Mouse (Mus musculus) forebrain, embryonic 10.5 days (tissue): Measurements from ENCODE around the gene Bnipl. TPM values are rescaled to one million over a fixed set of nuclear protein-coding genes. Genes with fewer than 3 reads are reported as not detected.
A peak's percentile ranks its signal among the peaks of the same experiment; 100 is the strongest.

ENCODE experiments used
- DNase-seq: peaks from one replicate; pipeline ENCODE4 v3.0.0-alpha.2; 2017; ENCODE audit warnings: low spot score; ENCODE audit errors: extremely low spot score
- H3K27ac ChIP-seq: fragments of 300-500 bp; sonication (generic); 2 replicates; pipeline ENCODE4 v1.5.1; 2016; ENCODE audit warnings: mild to moderate bottlenecking
- H3K27me3 ChIP-seq: fragments of 300-500 bp; sonication (generic); 2 replicates; pipeline ENCODE4 v1.6.1; 2016; ENCODE audit warnings: mild to moderate bottlenecking; ENCODE audit not compliant: poor library complexity, severe bottlenecking
- H3K36me3 ChIP-seq: fragments of 300-500 bp; sonication (generic); replicated peaks from 2 replicates; pipeline ENCODE4 v1.6.1; 2016; ENCODE audit warnings: mild to moderate bottlenecking, moderate library complexity
- H3K4me1 ChIP-seq: fragments of 300-500 bp; sonication (generic); 2 replicates; pipeline ENCODE4 v1.6.1; 2016
- H3K4me3 ChIP-seq: fragments of 300-500 bp; sonication (generic); 2 replicates; pipeline ENCODE4 v1.5.1; 2016; ENCODE audit warnings: mild to moderate bottlenecking, moderate library complexity
- H3K9me3 ChIP-seq: fragments of 300-500 bp; sonication (generic); 2 replicates; pipeline ENCODE4 v1.6.1; 2016; ENCODE audit warnings: mild to moderate bottlenecking, moderate library complexity
- WGBS: fragments of 180-500 bp; shearing (Covaris S2); methylation state at CpG from one replicate; pipeline ENCODE4 v1.1.7; 2016; 5-methylcytosine and 5-hydroxymethylcytosine counted together
- polyA plus RNA-seq: library from polyadenylated mRNA; unstranded; fragments of >200 nt; fragmentation: Nextera tagmentation; extraction: Ambion mirVana; gene quantifications from 2 replicates; pipeline ENCODE4 v1.2.1, GENCODE M21; 2016

The Bnipl gene
- 0.38 and 0.42 TPM in 2 replicates for polyA plus RNA-seq

DNA sequence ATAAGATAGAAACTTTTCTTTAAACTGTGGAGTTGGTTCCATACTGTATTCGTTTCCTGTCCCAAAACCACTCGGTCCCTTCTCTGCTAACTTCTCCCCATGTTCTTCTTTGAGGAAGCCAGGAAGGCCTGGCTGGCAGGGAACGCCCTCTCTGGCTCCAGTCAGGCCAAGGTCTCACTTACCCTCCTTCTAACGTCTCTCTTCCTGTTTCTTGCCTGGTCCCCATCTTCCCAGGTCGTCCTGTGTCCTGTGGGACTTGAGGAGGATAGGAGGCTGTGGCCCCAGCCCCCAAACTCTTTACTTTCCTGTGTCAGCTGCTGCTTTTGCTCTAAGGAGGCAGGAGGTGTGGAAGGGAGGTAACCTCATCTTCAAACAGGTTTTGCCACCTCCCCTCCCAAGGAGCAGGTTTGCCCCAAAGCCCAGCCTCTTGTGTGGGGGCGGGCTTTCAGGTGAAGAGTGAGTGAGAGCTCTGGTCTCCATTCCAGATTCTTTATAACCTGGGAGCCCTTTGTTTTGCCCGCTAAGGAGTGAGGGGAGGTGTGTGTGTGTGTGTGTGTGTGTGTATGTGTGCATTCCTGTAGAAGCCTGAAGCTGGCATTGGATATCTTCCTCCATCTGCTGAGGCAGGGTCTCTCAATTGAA is at the start of gene Bnipl:
Gene Bnipl (minus strand): TSS at position 411 of the 642 bp plus-strand sequence.
- 65% methylated on average over 7 of the region's 7 CpGs for WGBS
- H3K27me3 ChIP-seq = no peaks in the 10 kb centered on the region
- no peaks in the 10 kb centered on the region for H3K4me1 ChIP-seq
- peaks cover 35% of the 10 kb centered on the region for H3K36me3 ChIP-seq
- H3K27ac ChIP-seq = no peak within 1 kb of the TSS
- no peak within 1 kb of the TSS for H3K4me3 ChIP-seq
- DNase-seq = no peak
- H3K9me3 ChIP-seq = no peaks in the 10 kb centered on the region

DNA sequence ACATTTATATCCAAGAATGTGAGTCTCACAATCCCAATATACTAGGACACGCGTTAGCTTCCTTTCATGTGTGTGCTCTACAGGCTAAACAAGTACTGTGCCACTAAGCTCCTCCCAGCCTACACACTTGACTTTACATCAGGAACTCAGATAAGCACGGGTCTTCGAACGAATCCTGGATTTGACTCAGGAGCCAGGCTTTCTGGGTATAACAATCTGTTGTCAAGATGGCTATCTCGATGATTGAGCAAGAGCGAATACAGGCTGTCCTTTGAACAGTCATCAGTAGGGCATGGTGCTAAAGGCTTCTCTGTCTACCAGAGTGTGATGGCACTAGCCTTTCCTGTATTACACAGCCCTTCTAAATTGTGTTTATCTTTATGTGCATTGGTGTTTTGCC is 47.0 kb upstream of the Bnipl start:
- no peaks in the 10 kb centered on the region for H3K27me3 ChIP-seq
- no peak overlapping the region for H3K4me3 ChIP-seq
- 95% methylated on average over 7 of the region's 7 CpGs for WGBS
- H3K36me3 ChIP-seq = peaks cover 50% of the 10 kb centered on the region
- no peak overlapping the region for H3K27ac ChIP-seq
- H3K9me3 ChIP-seq = 0 out of 2 replicates have a peak, but pooled peaks cover 3% of the 10 kb centered on the region
- DNase-seq = no peak
- peaks cover 10% of the 10 kb centered on the region for H3K4me1 ChIP-seq

DNA sequence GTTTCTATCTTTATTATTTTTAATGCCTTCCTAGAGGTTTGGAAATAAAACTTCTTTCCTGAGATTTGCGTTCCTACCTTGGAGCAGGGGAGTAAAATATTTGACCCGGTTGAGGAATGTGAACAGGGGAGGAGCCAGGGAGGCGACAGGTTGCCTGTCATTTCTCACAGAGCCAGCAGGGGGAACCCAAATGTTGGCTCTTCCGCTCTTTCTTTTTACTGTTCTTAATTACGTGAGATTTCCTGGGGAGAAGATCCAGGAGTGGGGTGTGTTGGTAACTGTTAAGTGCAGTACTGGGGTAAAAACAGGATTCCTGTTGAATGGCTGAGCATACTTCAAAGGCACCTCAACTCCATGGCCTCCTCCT is 45.1 kb upstream of the Bnipl start:
- 0 out of 2 replicates have a peak, but pooled peaks cover 3% of the 10 kb centered on the region for H3K9me3 ChIP-seq
- peak; percentile 46 for DNase-seq
- peaks cover 63% of the 10 kb centered on the region for H3K36me3 ChIP-seq
- peak overlapping the region; percentile 3; the same call in 1 of the 2 replicates for H3K27ac ChIP-seq
- no peaks in the 10 kb centered on the region for H3K27me3 ChIP-seq
- 14% methylated on average over 5 of the region's 5 CpGs for WGBS
- peaks cover 6% of the 10 kb centered on the region; the same call in 1 of the 2 replicates for H3K4me1 ChIP-seq
- no peak overlapping the region for H3K4me3 ChIP-seq

DNA sequence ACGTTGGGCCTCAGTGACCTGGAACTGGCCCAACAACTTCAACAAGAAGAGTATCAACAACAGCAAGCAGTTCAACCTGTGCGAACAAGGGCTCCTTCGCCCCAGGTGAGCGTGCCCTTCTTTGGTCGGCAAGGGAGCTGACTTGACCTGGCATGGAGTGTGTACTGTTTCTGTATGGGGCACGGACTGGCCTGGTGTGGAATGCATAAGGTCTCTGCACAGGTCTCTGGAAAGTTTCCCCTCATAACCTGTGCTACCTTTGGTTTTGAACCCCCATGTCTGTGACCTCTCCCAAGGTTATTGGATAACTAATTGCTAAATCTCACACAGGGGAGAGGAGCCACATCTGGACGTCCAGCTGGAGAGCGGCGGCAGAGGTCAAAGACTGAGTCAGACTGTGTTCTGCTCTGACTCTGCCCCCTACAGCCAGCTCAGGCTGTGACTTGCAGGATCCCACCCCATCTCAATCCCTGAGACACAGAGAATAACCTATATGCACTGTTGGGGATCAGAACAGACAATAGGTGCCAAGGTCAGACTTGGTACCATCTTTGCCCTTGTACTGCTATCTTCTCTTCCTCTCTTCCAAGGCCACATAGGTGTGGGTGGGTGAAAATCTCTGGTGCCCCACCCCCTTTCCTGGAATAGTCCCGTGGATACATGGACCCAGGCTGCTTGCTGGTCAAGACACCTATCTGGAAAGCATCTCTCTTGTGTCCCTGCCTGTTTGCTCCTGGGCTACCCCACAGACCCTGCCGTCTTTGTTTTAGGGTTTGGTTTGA is 44.5 kb upstream of the Bnipl start:
- 84% methylated on average over 11 of the region's 11 CpGs for WGBS
- no peak for DNase-seq
- Histone ChIP-seq H3K9me3 (0 out of 2 replicates have a peak, but pooled peaks cover 3% of the 10 kb centered on the region), H3K4me1 (peaks cover 6% of the 10 kb centered on the region; the same call in 1 of the 2 replicates), H3K27ac (no peak overlapping the region), H3K36me3 (peaks cover 69% of the 10 kb centered on the region), H3K4me3 (no peak overlapping the region), H3K27me3 (no peaks in the 10 kb centered on the region)

DNA sequence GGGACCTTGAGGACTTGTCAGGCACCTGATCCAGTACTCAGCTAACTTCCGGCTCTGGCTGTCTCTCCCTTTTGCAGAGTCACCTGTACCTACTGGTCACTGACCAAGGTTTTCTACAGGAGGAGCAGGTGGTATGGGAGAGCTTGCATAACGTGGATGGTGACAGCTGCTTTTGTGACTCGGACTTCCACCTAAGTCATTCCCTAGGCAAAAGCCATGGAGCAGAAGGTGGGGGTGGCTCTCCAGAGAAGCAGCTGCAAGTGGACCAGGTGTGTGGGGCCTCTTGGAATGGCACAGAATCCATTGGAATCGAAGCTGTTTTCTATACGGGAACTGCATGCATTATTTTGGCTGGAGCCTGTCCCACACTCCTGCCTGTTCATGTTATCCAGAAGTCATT is 43.7 kb upstream of the Bnipl start:
- Histone ChIP-seq H3K27ac (no peak overlapping the region), H3K4me3 (no peak overlapping the region), H3K9me3 (0 out of 2 replicates have a peak, but pooled peaks cover 3% of the 10 kb centered on the region), H3K4me1 (peaks cover 6% of the 10 kb centered on the region; the same call in 1 of the 2 replicates), H3K36me3 (peaks cover 77% of the 10 kb centered on the region), H3K27me3 (no peaks in the 10 kb centered on the region)
- 89% methylated on average over 5 of the region's 5 CpGs for WGBS
- DNase-seq = no peak

DNA sequence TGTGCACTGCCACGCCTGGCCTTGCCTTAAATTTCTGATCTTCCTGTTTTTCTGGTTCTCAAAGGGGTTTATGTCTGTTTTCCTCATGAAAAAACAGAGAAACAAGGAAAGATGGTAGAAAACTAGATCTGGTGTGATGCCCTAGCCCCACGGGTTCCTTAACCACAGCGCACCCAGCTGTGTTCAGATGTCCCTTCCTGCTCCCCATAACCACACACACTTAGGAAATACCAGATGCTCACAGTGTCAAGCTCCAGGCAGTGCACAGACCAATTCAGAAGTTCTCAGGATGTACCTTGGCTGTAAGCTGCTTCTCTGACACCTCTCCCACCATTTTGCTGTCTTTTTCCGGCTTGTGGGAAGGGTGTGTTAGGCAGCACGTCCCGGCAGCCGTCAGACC is 43.3 kb upstream of the Bnipl start:
- Histone ChIP-seq H3K4me3 (no peak overlapping the region), H3K27me3 (no peaks in the 10 kb centered on the region), H3K27ac (no peak overlapping the region), H3K36me3 (peaks cover 81% of the 10 kb centered on the region), H3K9me3 (0 out of 2 replicates have a peak, but pooled peaks cover 3% of the 10 kb centered on the region), H3K4me1 (peaks cover 6% of the 10 kb centered on the region; the same call in 1 of the 2 replicates)
- no peak for DNase-seq
- WGBS = 91% methylated on average over 7 of the region's 7 CpGs

DNA sequence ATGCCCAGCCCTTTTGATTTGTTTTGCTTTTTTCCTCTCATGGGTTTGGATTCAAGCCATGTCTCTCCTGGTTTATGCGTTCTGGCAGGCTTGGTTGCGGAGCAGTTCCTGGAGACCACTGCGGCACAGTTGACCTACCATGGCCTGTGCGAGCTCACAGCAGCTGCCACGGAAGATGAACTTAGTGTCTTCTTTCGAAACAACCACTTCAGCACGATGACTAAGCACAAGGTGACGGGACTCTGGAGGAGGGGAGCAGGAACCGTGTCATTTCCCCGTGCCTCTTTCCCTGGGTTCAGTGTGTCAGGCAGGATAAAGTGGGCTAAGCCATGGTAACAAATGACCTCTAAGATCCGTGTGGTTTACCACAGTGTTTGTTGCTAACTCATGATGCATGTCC is 42.5 kb upstream of the Bnipl start:
- Histone ChIP-seq H3K36me3 (peaks cover 85% of the 10 kb centered on the region), H3K4me3 (no peak overlapping the region), H3K27ac (no peak overlapping the region), H3K4me1 (peaks cover 6% of the 10 kb centered on the region; the same call in 1 of the 2 replicates), H3K27me3 (no peaks in the 10 kb centered on the region), H3K9me3 (0 out of 2 replicates have a peak, but pooled peaks cover 3% of the 10 kb centered on the region)
- DNase-seq = no peak
- WGBS = 88% methylated on average over 11 of the region's 11 CpGs

DNA sequence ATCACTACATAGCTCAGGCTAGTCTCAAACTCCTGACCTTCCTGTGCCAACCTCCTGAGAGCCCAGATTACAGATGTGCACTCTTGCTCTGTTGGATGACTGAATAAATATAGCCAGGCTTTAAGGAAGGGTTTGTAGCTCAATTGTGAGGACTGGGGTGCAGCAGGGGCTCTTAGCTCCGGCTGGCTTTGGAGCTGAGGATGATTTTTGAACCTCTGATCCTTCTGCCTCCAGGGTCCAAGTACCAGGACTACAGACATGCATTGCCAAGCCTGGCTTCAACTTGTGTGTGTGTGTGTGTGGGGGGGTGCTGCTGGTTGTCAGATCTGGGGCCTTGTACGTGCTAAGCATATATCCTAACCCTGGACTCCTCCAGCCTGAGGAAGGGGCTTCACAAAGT is 41.9 kb upstream of the Bnipl start:
- Histone ChIP-seq H3K27me3 (no peaks in the 10 kb centered on the region), H3K4me1 (peaks cover 6% of the 10 kb centered on the region; the same call in 1 of the 2 replicates), H3K4me3 (no peak overlapping the region), H3K36me3 (peaks cover 89% of the 10 kb centered on the region), H3K9me3 (0 out of 2 replicates have a peak, but pooled peaks cover 3% of the 10 kb centered on the region), H3K27ac (no peak overlapping the region)
- no peak for DNase-seq
- 83% methylated on average over 2 of the region's 2 CpGs for WGBS

DNA sequence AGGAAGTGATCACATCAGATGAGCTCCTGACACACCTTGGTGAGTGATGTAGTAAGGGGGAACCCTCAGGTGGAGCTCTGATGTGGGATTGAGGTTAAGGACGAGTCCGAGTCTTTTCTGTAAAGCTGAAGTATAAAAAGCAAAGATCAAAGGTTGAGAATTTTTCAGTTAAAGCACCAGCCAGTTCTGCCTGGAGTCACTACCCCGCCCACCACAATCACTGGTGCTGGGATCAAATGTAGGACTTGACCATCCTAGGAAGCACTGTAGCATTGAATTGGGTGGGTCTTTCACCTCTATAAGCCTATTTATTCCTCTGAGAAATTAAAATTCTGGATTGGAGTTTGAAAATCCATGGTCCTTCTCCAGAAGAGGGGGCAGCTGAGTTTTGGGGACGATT is 40.0 kb upstream of the Bnipl start:
- no peaks in the 10 kb centered on the region for H3K9me3 ChIP-seq
- 91% methylated on average over 4 of the region's 4 CpGs for WGBS
- peaks cover 79% of the 10 kb centered on the region for H3K36me3 ChIP-seq
- no peaks in the 10 kb centered on the region for H3K27me3 ChIP-seq
- no peak overlapping the region for H3K4me3 ChIP-seq
- H3K4me1 ChIP-seq = peaks cover 1% of the 10 kb centered on the region; the same call in 1 of the 2 replicates
- no peak overlapping the region for H3K27ac ChIP-seq
- no peak for DNase-seq

DNA sequence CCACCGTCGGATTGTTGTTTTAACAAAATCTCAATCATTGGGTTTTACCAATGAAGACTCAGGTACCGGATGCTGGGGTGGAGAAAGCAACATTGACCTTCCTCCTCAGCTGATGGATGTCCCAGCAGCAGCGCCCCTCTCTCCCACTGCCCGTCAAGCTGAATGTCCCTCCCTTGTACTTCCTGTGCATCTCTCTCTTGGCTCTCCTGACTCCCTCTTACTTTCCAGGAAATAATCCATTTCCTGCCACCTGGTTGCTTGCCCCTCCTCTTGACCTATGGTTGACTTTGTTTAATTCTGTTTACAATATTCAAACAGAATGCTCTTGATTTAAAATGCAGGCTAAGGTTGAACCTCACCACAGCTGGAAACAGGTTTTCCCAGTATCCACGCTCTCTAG is 39.2 kb upstream of the Bnipl start:
- Histone ChIP-seq H3K9me3 (no peaks in the 10 kb centered on the region), H3K36me3 (peaks cover 72% of the 10 kb centered on the region), H3K4me1 (no peaks in the 10 kb centered on the region), H3K27ac (no peak overlapping the region), H3K27me3 (no peaks in the 10 kb centered on the region), H3K4me3 (no peak overlapping the region)
- WGBS = 86% methylated on average over 6 of the region's 6 CpGs
- no peak for DNase-seq

DNA sequence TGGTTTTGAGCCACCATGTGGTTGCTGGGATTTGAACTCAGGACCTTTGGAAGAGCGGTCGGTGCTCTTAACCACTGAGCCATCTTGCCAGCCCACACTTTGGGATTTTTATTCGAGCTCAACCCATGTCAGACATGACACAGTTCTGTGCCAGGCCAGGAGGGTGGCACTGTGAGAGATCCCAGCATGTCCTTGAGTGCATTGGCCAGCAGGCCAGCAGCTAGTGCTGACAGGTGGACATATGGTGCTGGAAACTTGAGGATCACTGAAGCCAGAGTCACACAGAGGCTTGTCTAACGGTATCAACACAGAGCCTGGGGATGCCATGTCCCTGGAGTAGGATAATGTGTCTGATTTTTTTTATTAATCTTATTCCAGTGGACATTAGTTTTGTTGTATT is 38.4 kb upstream of the Bnipl start:
- no peaks in the 10 kb centered on the region for H3K9me3 ChIP-seq
- peaks cover 4% of the 10 kb centered on the region for H3K4me1 ChIP-seq
- H3K36me3 ChIP-seq = peaks cover 64% of the 10 kb centered on the region
- no peak overlapping the region for H3K27ac ChIP-seq
- no peak for DNase-seq
- H3K4me3 ChIP-seq = no peak overlapping the region
- no peaks in the 10 kb centered on the region for H3K27me3 ChIP-seq
- WGBS = 90% methylated on average over 4 of the region's 4 CpGs

DNA sequence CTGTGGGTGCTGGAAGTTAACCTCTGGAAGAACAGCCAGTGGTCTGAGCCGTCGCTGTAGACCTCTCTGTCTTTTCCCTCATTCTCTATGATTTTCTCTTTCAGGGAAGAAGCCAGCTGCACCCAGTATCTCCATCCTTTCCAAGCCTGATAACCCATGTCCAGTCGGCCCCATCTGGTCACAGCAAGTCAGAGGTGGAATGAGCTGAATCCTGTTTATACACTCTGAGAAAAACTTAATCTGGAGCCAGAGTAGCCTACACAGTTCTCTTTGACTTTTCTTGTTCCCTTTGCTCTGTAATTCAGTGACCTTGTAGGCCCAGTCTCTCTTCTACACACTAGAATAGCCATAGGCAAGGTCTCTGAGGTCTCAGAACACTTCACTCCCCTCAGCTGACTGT is 36.5 kb upstream of the Bnipl start:
- H3K4me1 ChIP-seq = peaks cover 17% of the 10 kb centered on the region
- no peak for DNase-seq
- H3K36me3 ChIP-seq = peaks cover 47% of the 10 kb centered on the region
- no peak overlapping the region for H3K4me3 ChIP-seq
- no peak overlapping the region for H3K27ac ChIP-seq
- H3K27me3 ChIP-seq = no peaks in the 10 kb centered on the region
- H3K9me3 ChIP-seq = no peaks in the 10 kb centered on the region
- 86% methylated on average over 3 of the region's 3 CpGs for WGBS

DNA sequence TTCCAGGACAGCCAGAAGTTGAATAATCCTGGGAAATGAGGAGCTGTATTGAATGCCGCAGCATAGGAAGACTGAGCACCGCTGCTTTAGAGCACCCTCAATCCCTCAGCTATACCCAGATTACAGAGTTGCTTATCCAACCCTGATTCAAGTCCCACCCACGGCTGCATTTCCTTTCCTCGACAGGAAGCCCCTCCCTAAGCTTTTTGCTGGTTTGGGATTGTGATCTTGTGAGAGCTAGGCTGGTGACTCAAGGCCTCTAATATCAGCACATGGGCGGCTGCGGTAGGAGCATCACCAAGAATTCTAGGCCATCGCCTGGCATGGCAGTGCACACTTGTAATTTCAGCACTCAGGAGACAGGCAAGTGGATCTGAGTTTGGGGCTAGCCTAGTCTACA is 35.5 kb upstream of the Bnipl start:
- Histone ChIP-seq H3K4me3 (no peak overlapping the region), H3K9me3 (no peaks in the 10 kb centered on the region), H3K36me3 (peaks cover 38% of the 10 kb centered on the region), H3K4me1 (peaks cover 26% of the 10 kb centered on the region), H3K27me3 (no peaks in the 10 kb centered on the region), H3K27ac (no peak overlapping the region)
- DNase-seq = no peak
- 92% methylated on average over 7 of the region's 7 CpGs for WGBS
